Comparison of ENCODE assay signal across 17 mouse cellular contexts in genomic region chr9:109114871-109115270, GRCm38 (mm10). TPM values are rescaled to one million over a fixed set of nuclear protein-coding genes. Genes with fewer than 3 reads are reported as not detected.
"Had no signal": no experiment of that assay in that cellular context is flagged by ENCODE, and none has a peak within 500 bp of the region (broad histone marks: within the 10 kb centered on the region; RNA-seq: fewer than 3 reads in every experiment).

No protein-coding gene starts in this region.

- H3K9me3 ChIP-seq: limb, embryonic 12.5 days; neural tube, embryonic 15.5 days had no signal

- H3K4me3 ChIP-seq: limb, embryonic 12.5 days; myocyte; neural tube, embryonic 15.5 days had no signal

- H3K4me2 ChIP-seq: limb, embryonic 12.5 days; neural tube, embryonic 15.5 days had no signal

- H3K4me1 ChIP-seq: limb, embryonic 12.5 days; neural tube, embryonic 15.5 days had no signal

- DNase-seq: kidney, postnatal 14 days; layer of hippocampus, adult 9-11 months; layer of hippocampus, postnatal 36 days; midbrain, embryonic 14.5 days; thymus, adult 18-20 months; thymus, postnatal 14 days had no signal

- H3K27ac ChIP-seq: limb, embryonic 12.5 days; neural tube, embryonic 15.5 days had no signal

- ATAC-seq: intestine, postnatal 0 days had no signal

- H3K27me3 ChIP-seq: limb, embryonic 12.5 days; neural tube, embryonic 15.5 days had no signal

- H3K9ac ChIP-seq: limb, embryonic 12.5 days; neural tube, embryonic 15.5 days had no signal

RNA-seq across cellular contexts. Expression of gene Plxnb1, which starts 19.7 kb away (rescaled TPM):
- total RNA-seq: megakaryocyte-erythroid progenitor cell, adult 5-6 weeks had no signal

RNA-seq across cellular contexts. Expression of gene Fbxw21, which starts 47.0 kb away (rescaled TPM):
- total RNA-seq: layer of hippocampus, postnatal 36 days; left cerebral cortex, adult 8-10 months; left cerebral cortex, postnatal 25 days; liver, adult 2 months; megakaryocyte-erythroid progenitor cell, adult 5-6 weeks had no signal
- polyA plus RNA-seq: intestine, postnatal 0 days; limb, embryonic 12.5 days; liver, adult 2 months; liver, embryonic 16.5 days; lung, embryonic 16.5 days; midbrain, embryonic 14.5 days; myocyte; neural tube, embryonic 11.5 days; neural tube, embryonic 15.5 days had no signal
